Mouse (Mus musculus) embryonic facial prominence, embryonic 14.5 days (tissue): ENCODE results near the gene Slc30a2. TPM values are rescaled to one million over a fixed set of nuclear protein-coding genes. Genes with fewer than 3 reads are reported as not detected.

Source experiments
- ATAC-seq: fragments of 200-750 bp; cut with Nextera tagmentation; 2 replicates; pipeline ENCODE4 v1.8.0; 2017; ENCODE audit warnings: low read depth, moderate number of reproducible peaks, moderate TSS enrichment
- DNase-seq: peaks from one replicate; pipeline ENCODE4 v3.0.0-alpha.2; 2015; ENCODE audit warnings: low spot score
- H3K27ac ChIP-seq: fragments of 300-500 bp; sonication (generic); replicated peaks from 2 replicates; pipeline ENCODE4 v1.5.1; 2014; ENCODE audit warnings: low read depth, mild to moderate bottlenecking, low read length, moderate library complexity
- H3K27me3 ChIP-seq: fragments of 300-500 bp; sonication (generic); replicated peaks from 2 replicates; pipeline ENCODE4 v1.6.1; 2014; ENCODE audit warnings: low read length; ENCODE audit not compliant: control insufficient read depth, insufficient read depth
- H3K36me3 ChIP-seq: fragments of 300-500 bp; sonication (generic); 2 replicates; pipeline ENCODE4 v1.6.1; 2014; ENCODE audit warnings: low read length, mixed read lengths; ENCODE audit not compliant: control insufficient read depth, insufficient read depth
- H3K4me1 ChIP-seq: fragments of 300-500 bp; sonication (generic); 2 replicates; pipeline ENCODE4 v1.6.1; 2014; ENCODE audit warnings: antibody characterized with exemption, low read length; ENCODE audit not compliant: control insufficient read depth, insufficient read depth
- H3K4me2 ChIP-seq: fragments of 300-500 bp; sonication (generic); 2 replicates; pipeline ENCODE4 v1.6.1; 2014; ENCODE audit warnings: low read depth, mild to moderate bottlenecking, low read length, moderate library complexity, mixed read lengths
- H3K4me3 ChIP-seq: fragments of 300-500 bp; sonication (generic); 2 replicates; pipeline ENCODE4 v1.5.1; 2014; ENCODE audit warnings: low read depth, mild to moderate bottlenecking, low read length
- H3K9ac ChIP-seq: fragments of 300-500 bp; sonication (generic); 2 replicates; pipeline ENCODE4 v1.6.1; 2014; ENCODE audit warnings: low read depth, mild to moderate bottlenecking, low read length, moderate library complexity, mixed read lengths
- H3K9me3 ChIP-seq: fragments of 300-500 bp; sonication (generic); 2 replicates; pipeline ENCODE4 v1.6.1; 2016; ENCODE audit warnings: low read length; ENCODE audit not compliant: control insufficient read depth
- WGBS: fragments of 180-500 bp; shearing (Covaris S2); extraction: QIAGEN DNeasy Blood & Tissue Kit; methylation state at CpG from one replicate; pipeline ENCODE4 v1.1.7; 2014; 5-methylcytosine and 5-hydroxymethylcytosine counted together
- polyA plus RNA-seq: library from polyadenylated mRNA; unstranded; fragments of >200 nt; fragmentation: Nextera tagmentation; extraction: Ambion mirVana; gene quantifications from 2 replicates; pipeline ENCODE4 v1.2.1, GENCODE M21; 2014

Slc30a2 gene
- polyA plus RNA-seq, 1 experiment from 2014 or later: 0.42 TPM

DNA sequence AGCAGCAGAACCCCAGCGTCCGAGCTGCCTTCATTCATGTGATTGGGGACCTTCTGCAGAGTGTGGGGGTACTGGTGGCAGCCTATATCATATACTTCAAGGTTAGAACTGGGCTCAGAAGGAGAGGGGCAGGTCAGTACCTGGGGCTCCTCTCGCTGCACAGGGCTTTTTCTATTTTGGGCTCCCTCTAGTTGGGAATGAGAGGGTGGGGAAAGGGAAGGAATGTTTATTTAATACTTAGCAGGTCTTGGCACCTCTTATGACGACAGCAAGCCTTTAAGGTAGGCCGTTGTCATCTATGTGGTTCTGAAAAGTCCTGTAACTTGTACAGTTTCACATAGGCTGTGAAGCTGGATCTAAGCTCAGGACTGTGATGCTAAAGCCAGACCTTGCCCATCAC, 5.6 kb downstream of the Slc30a2 start:
- H3K27ac ChIP-seq: no peak overlapping the region
- no peak overlapping the region for H3K4me3 ChIP-seq
- ATAC-seq: no peak
- no peaks in the 10 kb centered on the region for H3K9me3 ChIP-seq
- no peaks in the 10 kb centered on the region for H3K36me3 ChIP-seq
- H3K4me2 ChIP-seq: no peak overlapping the region
- WGBS: 70% methylated on average over 5 of the region's 5 CpGs
- H3K9ac ChIP-seq: no peak overlapping the region
- H3K27me3 ChIP-seq: peaks cover 26% of the 10 kb centered on the region
- DNase-seq: no peak
- 0 out of 2 replicates have a peak, but pooled peaks cover under 1% of the 10 kb centered on the region for H3K4me1 ChIP-seq

DNA sequence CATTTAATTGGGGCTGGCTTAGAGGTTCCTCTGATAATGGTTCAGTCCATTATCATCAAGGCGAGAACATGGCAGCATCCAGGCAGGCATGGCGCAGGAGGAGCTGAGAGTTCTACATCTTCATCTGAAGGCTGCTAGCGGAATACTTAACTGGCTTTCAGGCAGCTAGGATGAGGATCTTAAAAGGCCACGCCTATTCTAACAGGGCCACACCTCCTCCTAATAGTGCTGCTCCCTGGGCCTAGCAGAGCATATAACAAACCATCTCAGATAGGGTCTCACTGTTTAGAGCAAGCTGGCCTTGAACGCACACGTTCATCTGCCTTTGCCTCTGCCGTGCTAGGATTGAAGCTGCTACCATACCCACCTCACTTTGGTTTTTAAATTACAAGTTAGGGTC, 6.8 kb downstream of the Slc30a2 start:
- H3K27ac ChIP-seq: no peak overlapping the region
- H3K4me3 ChIP-seq: no peak overlapping the region
- ATAC-seq (no peak), DNase-seq (no peak)
- WGBS: 86% methylated on average over 7 of the region's 7 CpGs
- no peak overlapping the region for H3K9ac ChIP-seq
- no peaks in the 10 kb centered on the region for H3K9me3 ChIP-seq
- H3K36me3 ChIP-seq: no peaks in the 10 kb centered on the region
- no peaks in the 10 kb centered on the region for H3K4me1 ChIP-seq
- H3K27me3 ChIP-seq: peaks cover 14% of the 10 kb centered on the region
- H3K4me2 ChIP-seq: no peak overlapping the region

DNA sequence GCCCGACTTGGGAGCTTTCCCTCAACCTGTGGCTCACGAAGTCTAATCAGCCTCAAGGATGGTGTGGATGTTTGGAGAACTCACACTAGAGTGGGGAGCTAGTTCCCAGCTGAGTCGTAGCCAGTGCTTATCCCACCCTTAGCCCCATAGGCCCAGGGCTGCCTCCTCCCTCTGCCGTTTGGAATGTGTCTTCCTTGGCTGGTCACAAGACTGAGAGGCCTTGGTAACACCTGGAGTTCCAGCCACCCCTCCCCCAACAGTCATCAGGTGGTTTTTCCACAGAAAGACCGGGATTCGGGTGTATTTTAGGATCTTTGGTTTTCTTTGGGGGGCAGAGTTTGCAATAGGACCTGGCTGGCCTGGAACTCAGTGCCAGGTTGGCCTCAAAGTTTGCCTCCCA, 7.7 kb downstream of the Slc30a2 start:
- DNase-seq (no peak), ATAC-seq (no peak)
- Histone ChIP-seq H3K36me3 (no peaks in the 10 kb centered on the region), H3K4me2 (no peak overlapping the region), H3K9me3 (no peaks in the 10 kb centered on the region), H3K27ac (no peak overlapping the region), H3K4me3 (no peak overlapping the region), H3K9ac (no peak overlapping the region), H3K4me1 (no peaks in the 10 kb centered on the region), H3K27me3 (peaks cover 6% of the 10 kb centered on the region; the same call in 1 of the 2 replicates)
- WGBS: 90% methylated on average over 6 of the region's 6 CpGs

DNA sequence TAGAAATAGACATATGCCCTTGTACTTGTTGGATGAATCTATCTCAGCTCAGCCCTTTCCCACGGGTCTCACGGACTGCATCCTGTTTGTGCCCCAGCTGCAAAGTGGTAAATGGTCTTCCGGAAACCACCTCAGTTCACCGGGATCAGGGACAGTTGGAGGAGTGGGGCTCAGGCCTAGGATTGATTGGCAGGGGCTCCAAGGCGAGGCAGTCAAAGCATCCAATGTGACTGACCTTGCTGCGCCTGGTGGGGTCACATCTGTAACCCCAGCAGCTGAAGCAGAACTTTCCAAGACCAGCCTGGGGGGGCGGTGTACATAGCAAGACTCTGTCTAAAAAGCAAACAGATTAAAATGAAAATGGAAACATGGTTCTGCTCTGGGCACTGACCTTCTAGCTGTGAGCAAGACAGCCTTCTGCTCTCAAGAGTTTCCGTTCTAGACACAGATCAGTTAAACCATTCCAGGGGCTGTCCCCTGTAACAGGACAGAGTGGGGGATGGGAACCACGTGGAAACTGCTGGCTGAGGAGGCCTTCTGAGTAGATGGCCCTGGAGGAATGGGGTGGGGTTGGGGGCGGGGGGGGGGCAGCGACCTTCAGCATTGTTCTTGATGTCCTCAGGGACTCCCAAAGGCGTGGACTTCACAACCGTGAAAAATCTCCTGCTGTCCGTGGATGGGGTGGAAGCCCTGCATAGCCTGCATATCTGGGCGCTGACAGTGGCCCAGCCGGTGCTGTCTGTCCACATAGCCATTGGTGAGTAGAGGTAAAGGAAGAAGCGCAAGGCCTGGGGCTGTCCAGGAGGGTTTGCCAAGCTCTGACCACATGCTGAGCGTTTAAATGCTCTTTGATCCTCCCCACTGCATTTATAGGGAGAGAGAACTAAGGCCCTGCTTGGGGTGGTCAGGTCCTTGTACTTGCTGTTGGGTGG, 8.6 kb downstream of the Slc30a2 start:
- Histone ChIP-seq H3K4me2 (no peak overlapping the region), H3K27me3 (no peaks in the 10 kb centered on the region; the same call in 1 of the 2 replicates), H3K27ac (no peak overlapping the region), H3K9me3 (no peaks in the 10 kb centered on the region), H3K4me3 (no peak overlapping the region), H3K9ac (no peak overlapping the region), H3K36me3 (no peaks in the 10 kb centered on the region), H3K4me1 (peaks cover 6% of the 10 kb centered on the region; the same call in 1 of the 2 replicates)
- no peak for ATAC-seq
- WGBS: 37% methylated on average over 16 of the region's 18 CpGs
- no peak for DNase-seq

DNA sequence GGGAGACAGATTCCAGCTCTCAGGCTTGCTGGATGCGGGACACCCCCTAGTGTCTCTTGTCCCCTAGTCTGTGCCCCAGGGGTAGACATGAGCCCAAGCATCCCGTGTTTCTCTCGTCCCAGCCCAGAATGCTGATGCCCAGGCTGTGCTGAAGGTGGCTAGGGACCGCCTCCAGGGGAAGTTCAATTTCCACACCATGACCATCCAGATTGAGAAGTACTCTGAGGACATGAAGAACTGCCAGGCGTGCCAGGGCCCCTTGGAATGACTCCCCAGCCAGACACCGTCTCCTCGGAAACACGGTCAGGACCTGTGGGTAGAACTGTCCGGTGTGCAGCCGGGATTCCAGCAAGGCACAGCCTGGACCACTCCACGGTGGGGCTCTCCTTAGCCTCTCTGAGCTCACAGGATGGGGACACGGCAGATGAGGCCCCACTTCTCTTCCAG, 9.3 kb downstream of the Slc30a2 start:
- no peaks in the 10 kb centered on the region; the same call in 1 of the 2 replicates for H3K27me3 ChIP-seq
- no peaks in the 10 kb centered on the region for H3K9me3 ChIP-seq
- WGBS: 77% methylated on average over 12 of the region's 12 CpGs
- DNase-seq (no peak), ATAC-seq (no peak)
- no peak overlapping the region for H3K27ac ChIP-seq
- no peak overlapping the region for H3K9ac ChIP-seq
- no peaks in the 10 kb centered on the region for H3K36me3 ChIP-seq
- H3K4me1 ChIP-seq: peaks cover 6% of the 10 kb centered on the region; the same call in 1 of the 2 replicates
- no peak overlapping the region for H3K4me2 ChIP-seq
- H3K4me3 ChIP-seq: no peak overlapping the region

DNA sequence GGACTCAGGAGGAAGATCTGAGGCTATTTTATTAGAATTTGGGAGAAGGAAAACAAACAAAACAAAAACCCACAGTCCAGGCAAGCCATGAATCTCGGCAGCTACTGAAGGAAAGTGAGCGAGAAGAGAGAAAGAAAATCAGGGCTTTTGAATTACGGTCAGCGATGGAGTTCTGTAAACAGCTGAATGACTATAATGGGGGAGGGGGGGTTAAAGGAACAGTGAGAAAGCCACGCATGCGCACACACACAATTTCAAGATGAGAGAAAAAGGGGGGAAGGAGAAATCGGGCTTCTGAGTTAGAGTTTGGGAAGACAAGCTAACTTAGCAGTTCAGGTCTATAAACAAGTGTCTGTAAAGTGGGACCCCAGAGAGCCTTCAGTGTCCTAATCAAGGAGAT, 9.9 kb downstream of the Slc30a2 start:
- no peak overlapping the region for H3K9ac ChIP-seq
- no peak for ATAC-seq
- H3K4me3 ChIP-seq: no peak overlapping the region
- H3K36me3 ChIP-seq: no peaks in the 10 kb centered on the region
- WGBS: 69% methylated on average over 7 of the region's 7 CpGs
- H3K4me2 ChIP-seq: no peak overlapping the region
- no peaks in the 10 kb centered on the region for H3K27me3 ChIP-seq
- no peak for DNase-seq
- no peaks in the 10 kb centered on the region for H3K9me3 ChIP-seq
- H3K4me1 ChIP-seq: peaks cover 6% of the 10 kb centered on the region; the same call in 1 of the 2 replicates
- H3K27ac ChIP-seq: no peak overlapping the region

DNA sequence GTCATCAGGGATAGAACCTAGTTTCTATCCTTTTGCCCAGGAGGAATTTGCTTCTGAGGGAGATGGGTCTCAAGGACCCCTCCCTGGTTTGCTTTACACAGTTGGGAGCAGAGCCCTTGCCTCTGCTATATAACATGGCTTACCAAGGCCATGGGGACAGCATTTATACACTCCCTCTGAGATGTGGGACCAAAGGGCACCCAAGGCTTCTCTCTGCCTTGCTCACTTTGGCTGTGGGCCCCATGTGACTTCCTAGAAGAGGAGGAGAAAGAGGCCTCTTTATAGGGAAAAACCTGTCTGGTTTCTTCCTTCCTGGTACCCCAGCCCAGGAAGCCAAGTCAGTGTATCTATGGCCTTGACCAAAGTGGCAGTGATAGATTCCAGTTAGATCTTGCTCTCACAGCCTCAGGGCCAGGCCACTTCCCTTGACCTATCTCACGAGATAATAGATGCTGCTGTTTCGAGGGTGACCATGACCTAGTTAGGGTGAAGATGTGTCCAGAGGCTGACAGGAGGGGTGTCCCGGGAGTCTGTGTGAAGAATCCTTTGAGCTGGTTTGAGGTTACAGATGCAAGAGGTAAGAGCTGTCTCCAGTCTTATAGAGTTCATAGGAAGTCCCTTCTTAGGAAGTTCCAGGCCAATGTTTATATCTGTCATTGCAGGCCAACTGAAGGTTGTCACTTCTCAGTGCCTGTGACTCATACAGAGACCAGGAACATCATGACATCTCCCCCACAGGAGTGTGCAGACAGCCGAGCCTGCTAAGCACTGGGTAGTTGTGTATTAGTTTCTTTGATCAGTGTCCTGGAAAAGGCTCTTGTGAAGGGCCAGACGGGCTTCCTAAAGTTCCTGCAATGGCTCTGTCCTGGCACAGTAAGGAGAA, 10.8 kb downstream of the Slc30a2 start:
- Histone ChIP-seq H3K36me3 (no peaks in the 10 kb centered on the region), H3K27ac (no peak overlapping the region), H3K4me3 (no peak overlapping the region), H3K9ac (no peak overlapping the region), H3K27me3 (no peaks in the 10 kb centered on the region), H3K4me1 (peaks cover 6% of the 10 kb centered on the region; the same call in 1 of the 2 replicates), H3K4me2 (no peak overlapping the region), H3K9me3 (no peaks in the 10 kb centered on the region)
- 71% methylated on average over 5 of the region's 5 CpGs for WGBS
- ATAC-seq (no peak), DNase-seq (no peak)

DNA sequence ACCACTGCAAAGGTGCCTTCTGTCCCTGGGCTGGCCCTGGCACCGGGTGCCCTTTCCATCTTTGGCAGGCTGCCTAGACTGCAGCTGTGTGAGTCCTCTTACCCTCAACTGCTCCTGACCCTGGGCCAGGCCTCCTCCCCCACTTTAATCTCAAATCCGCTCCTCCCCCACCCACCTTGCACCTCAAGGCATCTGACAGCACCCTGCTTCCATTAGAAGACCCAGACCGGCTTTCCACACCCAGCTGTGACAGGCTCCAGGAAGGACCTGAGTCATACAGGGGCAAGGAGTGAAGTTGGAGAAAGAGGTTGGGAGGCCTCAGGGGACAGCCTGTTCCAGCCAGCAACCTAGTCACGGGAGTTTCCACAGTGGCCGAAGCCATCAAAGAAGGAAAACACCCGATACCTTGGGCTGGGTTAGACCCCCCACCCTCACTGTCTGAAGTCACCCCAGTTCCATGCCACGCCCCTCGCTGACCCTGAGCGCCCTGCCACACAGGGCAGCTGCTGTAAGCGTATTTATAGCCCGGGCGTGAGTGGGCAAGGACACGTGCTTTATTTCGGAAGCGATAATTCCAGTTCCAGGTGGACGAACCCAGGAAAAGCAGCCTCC, 13.0 kb downstream of the Slc30a2 start:
- WGBS: 47% methylated on average over 15 of the region's 16 CpGs
- Histone ChIP-seq H3K4me2 (no peak overlapping the region), H3K4me3 (no peak overlapping the region), H3K27ac (no peak overlapping the region), H3K36me3 (no peaks in the 10 kb centered on the region), H3K4me1 (peaks cover 6% of the 10 kb centered on the region; the same call in 1 of the 2 replicates), H3K9me3 (no peaks in the 10 kb centered on the region), H3K27me3 (no peaks in the 10 kb centered on the region), H3K9ac (no peak overlapping the region)
- no peak for ATAC-seq
- no peak for DNase-seq
